Mouse (Mus musculus) kidney, embryonic 16.5 days (tissue): ENCODE results near the gene Kif17. TPM values are rescaled to one million over a fixed set of nuclear protein-coding genes. Genes with fewer than 3 reads are reported as not detected.
"Not testable (repeated sequence)": the region's sequence is repeated elsewhere in the genome, so short reads cannot be mapped to it uniquely, and the experiment has no call there.

Source experiments
- ATAC-seq: fragments of 200-750 bp; cut with Nextera tagmentation; 2 replicates; pipeline ENCODE4 v1.8.0; 2017; ENCODE audit warnings: moderate TSS enrichment; ENCODE audit not compliant: low FRiP score, low TSS enrichment
- H3K27ac ChIP-seq: fragments of 300-500 bp; sonication (generic); 2 replicates; pipeline ENCODE4 v1.5.1; 2014; ENCODE audit warnings: low read length
- H3K27me3 ChIP-seq: fragments of 300-500 bp; sonication (generic); 2 replicates; pipeline ENCODE4 v1.6.1; 2014; ENCODE audit warnings: low read length, control low read depth, mixed read lengths; ENCODE audit not compliant: insufficient read depth
- H3K36me3 ChIP-seq: fragments of 300-500 bp; sonication (generic); 2 replicates; pipeline ENCODE4 v1.6.1; 2014; ENCODE audit warnings: low read length, control low read depth, mixed read lengths; ENCODE audit not compliant: insufficient read depth
- H3K4me1 ChIP-seq: fragments of 300-500 bp; sonication (generic); 2 replicates; pipeline ENCODE4 v1.6.1; 2014; ENCODE audit warnings: low read length, control low read depth, mixed read lengths; ENCODE audit not compliant: insufficient read depth
- H3K4me2 ChIP-seq: fragments of 300-500 bp; sonication (generic); replicated peaks from 2 replicates; pipeline ENCODE4 v1.6.1; 2014; ENCODE audit warnings: low read depth, low read length
- H3K4me3 ChIP-seq: fragments of 300-500 bp; sonication (generic); 2 replicates; pipeline ENCODE4 v1.5.1; 2014; ENCODE audit warnings: mild to moderate bottlenecking, low read length
- H3K9ac ChIP-seq: fragments of 300-500 bp; sonication (generic); replicated peaks from 2 replicates; pipeline ENCODE4 v1.6.1; 2014; ENCODE audit warnings: low read length
- H3K9me3 ChIP-seq: fragments of 300-500 bp; sonication (generic); 2 replicates; pipeline ENCODE4 v1.6.1; 2016; ENCODE audit warnings: low read length, control low read depth
- WGBS: fragments of 180-500 bp; shearing (Covaris S2); extraction: QIAGEN DNeasy Blood & Tissue Kit; methylation state at CpG from one replicate; pipeline ENCODE4 v1.1.7; 2014; 5-methylcytosine and 5-hydroxymethylcytosine counted together
- polyA plus RNA-seq: library from polyadenylated mRNA; unstranded; fragments of >200 nt; fragmentation: Nextera tagmentation; extraction: Ambion mirVana; gene quantifications from 2 replicates; pipeline ENCODE4 v1.2.1, GENCODE M21; 2015

Gene Kif17
- polyA plus RNA-seq, 1 experiment from 2014 or later: 2.2 TPM

DNA sequence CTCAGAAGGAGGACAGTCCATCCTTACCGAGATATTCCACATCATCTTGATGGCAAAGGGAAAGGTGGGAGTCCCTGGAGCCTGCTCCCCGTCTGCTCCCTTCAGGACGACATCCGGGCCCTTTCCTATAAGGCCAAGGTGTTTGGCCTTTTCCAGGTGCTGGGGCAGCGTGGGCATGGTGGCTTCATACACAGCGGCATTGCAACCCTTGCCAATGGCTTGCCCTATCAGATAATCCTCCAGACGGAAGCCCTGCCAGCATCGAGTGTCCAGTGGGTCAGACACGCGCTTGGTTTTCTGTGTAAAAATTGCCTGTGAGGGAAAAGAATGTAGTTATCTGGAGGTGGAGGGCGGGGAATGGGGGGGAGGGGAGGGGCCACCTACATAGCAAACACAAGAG lies 70.5 kb downstream of the Kif17 start:
- no peak overlapping the region for H3K4me3 ChIP-seq
- peaks cover 4% of the 10 kb centered on the region; the same call in 1 of the 2 replicates for H3K9me3 ChIP-seq
- no peak for ATAC-seq
- H3K4me2 ChIP-seq: no peak overlapping the region
- no peaks in the 10 kb centered on the region for H3K4me1 ChIP-seq
- no peaks in the 10 kb centered on the region for H3K27me3 ChIP-seq
- H3K36me3 ChIP-seq: peaks cover 10% of the 10 kb centered on the region
- WGBS: 76% methylated on average over 11 of the region's 11 CpGs
- no peak overlapping the region for H3K27ac ChIP-seq
- H3K9ac ChIP-seq: no peak overlapping the region

DNA sequence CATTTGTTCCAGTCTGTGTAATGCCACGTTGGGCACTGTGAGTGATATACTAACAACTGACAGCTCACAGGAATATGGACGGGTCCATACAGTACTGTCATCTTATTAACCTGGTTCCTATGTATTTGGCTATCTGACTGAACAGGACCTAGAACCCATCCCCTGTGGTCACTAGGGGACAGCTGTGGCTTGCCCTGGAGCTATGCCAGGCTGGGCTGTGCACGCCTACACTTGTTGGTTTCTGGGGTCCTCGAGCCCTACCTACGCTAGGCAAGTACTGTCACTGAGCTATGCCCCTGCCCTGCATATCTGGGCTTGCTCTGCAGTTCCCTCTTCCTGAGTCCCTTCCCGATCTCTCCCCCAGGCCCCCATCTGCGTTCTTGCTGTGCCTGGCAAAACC lies 71.3 kb downstream of the Kif17 start:
- H3K27ac ChIP-seq: no peak overlapping the region
- H3K9ac ChIP-seq: no peak overlapping the region
- ATAC-seq: no peak
- peaks cover 8% of the 10 kb centered on the region for H3K36me3 ChIP-seq
- 83% methylated on average over 7 of the region's 7 CpGs for WGBS
- H3K4me2 ChIP-seq: no peak overlapping the region
- no peak overlapping the region for H3K4me3 ChIP-seq
- H3K4me1 ChIP-seq: no peaks in the 10 kb centered on the region
- no peaks in the 10 kb centered on the region for H3K27me3 ChIP-seq
- peaks cover 2% of the 10 kb centered on the region; the same call in 1 of the 2 replicates for H3K9me3 ChIP-seq

DNA sequence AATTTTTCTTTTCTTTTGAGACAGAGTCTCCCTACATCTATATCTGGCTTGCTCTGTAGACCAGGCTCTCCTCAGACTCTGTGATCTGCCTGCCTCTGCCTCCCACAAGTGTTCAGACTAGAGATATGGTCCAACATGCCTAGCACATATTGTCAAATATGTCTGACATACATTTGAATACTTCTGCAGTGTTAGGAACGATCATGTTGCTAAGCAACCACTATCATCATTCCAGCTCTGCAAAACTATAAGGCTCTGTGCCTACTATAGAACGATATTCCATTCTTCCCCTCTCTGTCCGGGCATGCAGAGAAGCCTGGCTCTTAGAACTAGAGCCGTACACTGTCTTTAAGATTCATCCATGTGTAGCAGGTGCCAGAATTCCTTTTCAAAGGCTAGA lies 72.5 kb downstream of the Kif17 start:
- Histone ChIP-seq H3K9me3 (no peaks in the 10 kb centered on the region), H3K4me2 (no peak overlapping the region), H3K27me3 (no peaks in the 10 kb centered on the region), H3K36me3 (no peaks in the 10 kb centered on the region), H3K9ac (no peak overlapping the region), H3K4me1 (no peaks in the 10 kb centered on the region), H3K4me3 (no peak overlapping the region), H3K27ac (no peak overlapping the region)
- WGBS: 84% methylated on average over 4 of the region's 4 CpGs
- ATAC-seq: no peak

DNA sequence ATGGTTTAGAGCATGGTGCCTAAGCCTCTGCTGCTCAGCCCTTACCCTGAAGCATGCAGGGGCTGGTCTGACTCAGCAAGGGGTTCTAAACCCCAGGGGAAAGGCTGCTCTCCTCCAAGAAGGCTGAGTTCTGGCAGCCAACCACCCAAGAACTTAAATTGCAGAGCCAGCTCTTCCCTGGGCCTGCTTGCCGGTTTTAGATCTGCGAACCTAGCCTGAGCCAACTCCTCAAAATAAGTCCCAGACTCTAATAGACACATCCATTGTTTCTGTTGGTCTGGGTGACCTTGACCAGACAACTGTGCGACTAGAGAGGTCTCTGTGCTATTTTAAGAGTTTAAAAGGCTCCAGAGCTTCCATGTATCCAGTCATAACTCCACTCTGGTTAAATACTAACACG lies 73.5 kb downstream of the Kif17 start:
- H3K4me2 ChIP-seq: no peak overlapping the region
- H3K36me3 ChIP-seq: no peaks in the 10 kb centered on the region
- no peak overlapping the region for H3K4me3 ChIP-seq
- H3K4me1 ChIP-seq: no peaks in the 10 kb centered on the region
- no peak overlapping the region for H3K27ac ChIP-seq
- no peaks in the 10 kb centered on the region for H3K9me3 ChIP-seq
- 76% methylated on average over 4 of the region's 4 CpGs for WGBS
- H3K27me3 ChIP-seq: no peaks in the 10 kb centered on the region
- no peak overlapping the region for H3K9ac ChIP-seq
- ATAC-seq: no peak

DNA sequence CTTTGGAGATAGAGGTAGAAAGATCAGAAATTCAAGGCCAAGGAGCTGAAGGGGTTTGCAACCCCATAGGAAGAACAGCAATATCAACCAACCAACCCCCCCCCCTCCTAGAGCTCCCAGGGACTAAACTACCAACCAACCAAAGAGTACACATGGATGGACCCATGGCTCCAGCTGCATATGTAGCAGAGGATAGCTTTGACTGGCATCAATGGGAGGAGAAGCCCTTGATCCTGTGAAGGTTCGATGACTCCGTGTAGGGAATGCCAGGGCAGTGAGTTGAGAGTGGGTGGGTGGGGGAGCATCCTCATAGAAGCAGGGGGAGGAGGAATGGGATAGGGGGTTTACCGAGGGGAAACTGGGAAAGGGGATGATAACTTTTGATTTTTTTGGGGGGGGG lies 74.2 kb downstream of the Kif17 start:
- Histone ChIP-seq H3K27me3 (no peaks in the 10 kb centered on the region), H3K4me1 (no peaks in the 10 kb centered on the region), H3K9me3 (no peaks in the 10 kb centered on the region), H3K36me3 (no peaks in the 10 kb centered on the region), H3K27ac (no peak overlapping the region), H3K4me3 (no peak overlapping the region), H3K9ac (no peak overlapping the region), H3K4me2 (no peak overlapping the region)
- no peak for ATAC-seq
- 92% methylated on average over 3 of the region's 3 CpGs for WGBS

DNA sequence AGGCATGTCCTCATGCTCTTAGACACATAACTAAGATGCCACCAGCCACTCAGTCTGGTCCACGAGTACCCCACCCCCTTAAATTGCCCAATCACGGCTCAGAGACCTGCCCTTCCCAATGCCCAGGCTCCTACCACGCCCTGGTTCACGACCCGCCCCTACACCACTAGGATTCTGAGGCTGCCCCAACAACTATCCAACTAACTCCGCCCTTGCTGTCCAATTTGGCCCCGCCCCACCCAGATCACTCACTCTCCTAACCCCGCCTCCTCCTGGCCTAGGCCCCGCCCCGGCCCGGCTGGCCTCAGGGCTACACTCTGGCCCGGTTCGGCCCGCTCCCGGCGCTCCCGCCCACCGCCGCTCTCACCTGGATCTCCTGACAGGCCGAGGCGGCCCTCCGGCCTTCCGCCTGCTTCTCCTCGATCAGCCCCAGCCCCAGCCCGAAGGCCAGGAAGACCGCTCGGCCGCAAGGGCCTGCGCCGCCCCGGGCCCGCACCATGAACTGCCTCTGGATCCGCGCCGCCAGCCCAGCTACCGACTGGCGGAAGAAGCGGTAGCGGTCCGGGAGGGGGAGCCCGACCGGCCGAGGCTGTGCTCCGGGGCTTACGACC lies 75.3 kb downstream of the Kif17 start:
- H3K36me3 ChIP-seq: no peaks in the 10 kb centered on the region
- H3K4me2 ChIP-seq: peak overlapping the region; percentile 56
- H3K4me1 ChIP-seq: no peaks in the 10 kb centered on the region
- H3K27me3 ChIP-seq: no peaks in the 10 kb centered on the region
- peak overlapping the region; percentile 96 for H3K27ac ChIP-seq
- under 1% methylated on average over 45 of the region's 45 CpGs for WGBS
- no peaks in the 10 kb centered on the region for H3K9me3 ChIP-seq
- H3K4me3 ChIP-seq: peak overlapping the region; percentile 70
- H3K9ac ChIP-seq: peak overlapping the region; percentile 95
- peak; percentile 93 for ATAC-seq

DNA sequence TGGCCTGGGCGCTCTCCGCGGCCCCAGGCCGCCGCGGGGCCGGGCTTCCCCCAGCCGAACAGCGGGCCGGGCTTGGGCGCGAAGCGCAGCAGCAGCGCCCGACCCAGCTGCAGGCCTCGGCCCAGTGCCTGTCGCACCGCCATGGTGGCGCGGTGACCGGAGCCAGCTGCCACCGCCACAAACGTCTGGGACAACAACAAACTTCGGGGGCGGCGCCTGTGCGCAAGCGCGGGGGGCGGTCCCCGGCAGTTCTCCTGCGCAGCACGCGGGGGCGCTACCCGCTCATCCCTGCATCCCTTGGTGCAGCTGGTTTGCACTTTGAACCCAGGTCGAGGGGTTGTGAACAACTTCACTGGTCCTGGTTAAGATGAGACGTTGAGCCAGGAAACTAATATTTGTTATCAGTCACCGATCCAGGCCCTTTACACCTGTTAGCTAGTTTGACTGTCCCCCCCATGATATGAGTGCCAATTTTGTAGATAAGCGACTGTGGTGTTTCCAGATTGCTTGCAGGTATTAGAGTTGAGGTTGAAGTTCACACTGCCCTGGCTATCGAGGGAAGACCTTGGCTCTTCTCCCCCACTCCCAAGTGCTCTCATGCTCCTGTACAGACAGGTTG lies 76.0 kb downstream of the Kif17 start, which contains the start of gene Pink1:
Gene Pink1, minus strand, starts transcription at position 231 of the 619 bp plus-strand sequence.
- peak; percentile 84 for ATAC-seq
- Histone ChIP-seq H3K9me3 (no peaks in the 10 kb centered on the region), H3K9ac (peak within 1 kb of the TSS; percentile 95), H3K4me1 (no peaks in the 10 kb centered on the region), H3K4me2 (peak within 1 kb of the TSS; percentile 56), H3K27ac (peak within 1 kb of the TSS; percentile 96), H3K36me3 (no peaks in the 10 kb centered on the region), H3K27me3 (no peaks in the 10 kb centered on the region), H3K4me3 (peak within 1 kb of the TSS; percentile 70)
- WGBS: 4% methylated on average over 36 of the region's 41 CpGs

DNA sequence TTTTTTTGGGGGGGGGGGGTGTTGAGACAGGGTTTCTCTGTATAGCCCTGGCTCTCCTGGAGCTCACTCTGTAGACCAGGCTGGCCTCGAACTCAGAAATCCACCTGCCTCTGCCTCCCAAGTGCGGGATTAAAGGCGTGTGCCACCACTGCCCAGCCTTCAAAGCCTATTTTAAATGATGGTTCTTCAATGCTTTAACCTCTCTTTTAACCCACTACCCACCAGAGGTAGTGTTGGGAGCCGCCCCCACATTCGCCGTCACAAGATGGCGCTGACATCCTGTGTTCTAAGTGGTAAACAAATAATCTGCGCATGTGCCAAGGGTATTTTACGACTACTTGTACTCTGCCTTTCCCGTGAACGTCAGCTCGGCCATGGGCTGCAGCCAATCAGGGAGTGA lies 76.9 kb downstream of the Kif17 start:
- not testable (repeated sequence) for H3K9me3 ChIP-seq, H3K27me3 ChIP-seq, H3K36me3 ChIP-seq, H3K9ac ChIP-seq, H3K4me3 ChIP-seq, H3K4me1 ChIP-seq, H3K27ac ChIP-seq, H3K4me2 ChIP-seq, ATAC-seq
- 53% methylated on average over 7 of the region's 12 CpGs for WGBS

DNA sequence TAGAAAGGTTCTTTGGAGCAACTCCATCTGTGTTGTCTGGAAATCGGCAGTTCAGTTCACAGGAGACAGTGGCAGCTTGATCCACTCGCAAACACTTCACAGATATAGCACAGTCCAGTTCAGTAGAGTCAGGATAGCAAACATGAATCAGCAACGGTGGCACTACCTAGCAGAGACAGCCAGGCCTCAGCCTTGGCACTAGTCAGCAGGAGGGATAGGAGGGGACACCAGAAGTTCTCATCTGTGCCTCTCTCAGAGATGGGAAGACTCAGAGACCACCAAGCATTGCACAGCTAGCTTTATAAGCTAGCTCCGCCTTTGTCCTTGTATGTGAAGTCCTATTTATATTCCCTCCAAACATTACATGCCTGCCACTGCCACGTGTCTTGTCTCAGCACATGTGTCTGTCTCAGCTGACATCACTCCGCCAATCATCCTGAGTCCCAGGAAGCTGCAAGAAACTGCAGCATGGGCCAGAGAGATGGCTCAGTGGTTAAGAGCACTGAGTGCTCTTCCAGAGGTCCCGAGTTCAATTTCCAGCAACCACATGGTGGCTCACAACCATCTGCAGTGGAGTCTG lies 77.7 kb downstream of the Kif17 start:
- Histone ChIP-seq H3K27me3 (no peaks in the 10 kb centered on the region), H3K36me3 (no peaks in the 10 kb centered on the region), H3K9me3 (no peaks in the 10 kb centered on the region), H3K27ac (0 out of 2 replicates have a peak overlapping the region, but pooled peaks have one; percentile 35), H3K9ac (peak overlapping the region; percentile 36; the same call in 1 of the 2 replicates), H3K4me3 (peak overlapping the region; percentile 34), H3K4me1 (no peaks in the 10 kb centered on the region), H3K4me2 (peak overlapping the region; percentile 49)
- ATAC-seq: no peak
- 70% methylated on average over 7 of the region's 7 CpGs for WGBS

DNA sequence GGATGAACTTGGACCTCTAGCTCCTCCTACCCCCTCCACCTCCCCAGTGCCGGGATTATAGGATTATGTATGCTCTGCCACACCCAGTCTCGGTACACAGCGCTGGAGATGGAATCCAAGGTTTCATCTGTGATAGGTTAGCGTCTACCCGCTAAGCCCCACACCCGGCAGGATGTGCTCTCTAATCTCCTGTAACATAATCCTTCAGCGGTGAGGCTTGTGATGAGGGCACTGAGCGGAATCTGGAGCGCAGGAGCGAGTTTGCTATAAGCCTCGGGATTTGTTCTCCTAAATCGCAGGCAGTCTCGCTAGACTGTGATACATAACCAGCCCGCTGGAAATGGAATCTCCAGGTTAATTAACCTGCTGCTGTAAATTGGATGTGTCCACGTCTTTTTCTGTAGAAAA lies 80.0 kb downstream of the Kif17 start:
- Histone ChIP-seq H3K27me3 (no peaks in the 10 kb centered on the region), H3K4me3 (no peak overlapping the region), H3K9me3 (no peaks in the 10 kb centered on the region), H3K36me3 (no peaks in the 10 kb centered on the region), H3K9ac (no peak overlapping the region), H3K4me1 (no peaks in the 10 kb centered on the region), H3K4me2 (no peak overlapping the region), H3K27ac (no peak overlapping the region)
- no peak for ATAC-seq
- 20% methylated on average over 15 of the region's 15 CpGs for WGBS
